Mouse (Mus musculus): ENCODE results near the gene Retnlb. TPM values are rescaled to one million over a fixed set of nuclear protein-coding genes. Genes with fewer than 3 reads are reported as not detected.

The Retnlb gene
- polyA plus RNA-seq, 1 experiment from 2014 or later: not detected

- H3K4me2 ChIP-seq (replicated peaks; ENCODE audit: low read depth): no peak overlapping the region
- WGBS: 40% methylated on average over 3 of the region's 3 CpGs
- H3K36me3 ChIP-seq (ENCODE audit: control insufficient read depth, insufficient read depth, low read length): no peaks in the 10 kb centered on the region
- H3K9ac ChIP-seq (ENCODE audit: low read length): no peak overlapping the region
- no peaks in the 10 kb centered on the region for H3K9me3 ChIP-seq (ENCODE audit: control insufficient read depth, low read length)
- ATAC-seq (ENCODE audit: low FRiP score, low TSS enrichment) (no peak), DNase-seq (ENCODE audit: low spot score) (no peak)
- H3K27me3 ChIP-seq (ENCODE audit: control insufficient read depth, insufficient read depth, low read length): no peaks in the 10 kb centered on the region
- H3K4me1 ChIP-seq (replicated peaks; ENCODE audit: control insufficient read depth, insufficient read depth): no peaks in the 10 kb centered on the region
- no peak for TF ChIP-seq EP300 (optimal IDR thresholded peaks at IDR 0.05)
- no peak overlapping the region for H3K4me3 ChIP-seq (ENCODE audit: low read depth, low read length)
- H3K27ac ChIP-seq (replicated peaks): no peak overlapping the region
Measured at GRCm38 (mm10) chr16:48798285-48798684, 18.4 kb upstream of the Retnlb start.

- H3K4me1 ChIP-seq (replicated peaks; ENCODE audit: control insufficient read depth, insufficient read depth): no peaks in the 10 kb centered on the region
- ATAC-seq (ENCODE audit: low FRiP score, low TSS enrichment): no peak
- no peak overlapping the region for H3K9ac ChIP-seq (ENCODE audit: low read length)
- no peak for TF ChIP-seq EP300 (optimal IDR thresholded peaks at IDR 0.05)
- TF ChIP-seq CTCF (IDR thresholded peaks at IDR 0.05; ENCODE audit: low read depth): no peak
- H3K27me3 ChIP-seq (ENCODE audit: control insufficient read depth, insufficient read depth, low read length): no peaks in the 10 kb centered on the region
- no peak for DNase-seq (ENCODE audit: low spot score)
- no peak overlapping the region for H3K4me3 ChIP-seq (ENCODE audit: low read depth, low read length)
- H3K4me2 ChIP-seq (replicated peaks; ENCODE audit: low read depth): no peak overlapping the region
- no peaks in the 10 kb centered on the region for H3K9me3 ChIP-seq (ENCODE audit: control insufficient read depth, low read length)
- H3K27ac ChIP-seq (replicated peaks): no peak overlapping the region
- 84% methylated on average over 3 of the region's 3 CpGs for WGBS
- H3K36me3 ChIP-seq (ENCODE audit: control insufficient read depth, insufficient read depth, low read length): no peaks in the 10 kb centered on the region
Measured at GRCm38 (mm10) chr16:48799470-48799869, 17.2 kb upstream of the Retnlb start.

GRCm38 (mm10) chr16:48800906-48801305 lies 15.8 kb upstream of the Retnlb start:
- no peaks in the 10 kb centered on the region for H3K9me3 ChIP-seq (ENCODE audit: control insufficient read depth, low read length)
- H3K4me1 ChIP-seq (replicated peaks; ENCODE audit: control insufficient read depth, insufficient read depth): no peaks in the 10 kb centered on the region
- no peaks in the 10 kb centered on the region for H3K27me3 ChIP-seq (ENCODE audit: control insufficient read depth, insufficient read depth, low read length)
- no peak overlapping the region for H3K9ac ChIP-seq (ENCODE audit: low read length)
- no peak overlapping the region for H3K4me2 ChIP-seq (replicated peaks; ENCODE audit: low read depth)
- no peaks in the 10 kb centered on the region for H3K36me3 ChIP-seq (ENCODE audit: control insufficient read depth, insufficient read depth, low read length)
- DNase-seq (ENCODE audit: low spot score) (no peak), ATAC-seq (ENCODE audit: low FRiP score, low TSS enrichment) (no peak)
- 84% methylated on average over 2 of the region's 2 CpGs for WGBS
- no peak overlapping the region for H3K4me3 ChIP-seq (ENCODE audit: low read depth, low read length)
- TF ChIP-seq EP300 (optimal IDR thresholded peaks at IDR 0.05) (no peak), CTCF (IDR thresholded peaks at IDR 0.05; ENCODE audit: low read depth) (no peak)
- no peak overlapping the region for H3K27ac ChIP-seq (replicated peaks)

GRCm38 (mm10) chr16:48805412-48805811 lies 11.2 kb upstream of the Retnlb start:
- TF ChIP-seq EP300 (optimal IDR thresholded peaks at IDR 0.05) (no peak), CTCF (IDR thresholded peaks at IDR 0.05; ENCODE audit: low read depth) (no peak)
- no peaks in the 10 kb centered on the region for H3K36me3 ChIP-seq (ENCODE audit: control insufficient read depth, insufficient read depth, low read length)
- DNase-seq (ENCODE audit: low spot score): no peak
- no peaks in the 10 kb centered on the region for H3K4me1 ChIP-seq (replicated peaks; ENCODE audit: control insufficient read depth, insufficient read depth)
- H3K9me3 ChIP-seq (ENCODE audit: control insufficient read depth, low read length): no peaks in the 10 kb centered on the region
- H3K4me3 ChIP-seq (ENCODE audit: low read depth, low read length): no peak overlapping the region
- ATAC-seq (ENCODE audit: low FRiP score, low TSS enrichment): no peak
- H3K9ac ChIP-seq (ENCODE audit: low read length): no peak overlapping the region
- H3K27ac ChIP-seq (replicated peaks): no peak overlapping the region
- no peak overlapping the region for H3K4me2 ChIP-seq (replicated peaks; ENCODE audit: low read depth)
- WGBS: 86% methylated on average over 1 of the region's 1 CpGs
- no peaks in the 10 kb centered on the region for H3K27me3 ChIP-seq (ENCODE audit: control insufficient read depth, insufficient read depth, low read length)

GRCm38 (mm10) chr16:48806521-48806920 lies 10.1 kb upstream of the Retnlb start:
- Histone ChIP-seq H3K9ac (ENCODE audit: low read length) (no peak overlapping the region), H3K4me1 (replicated peaks; ENCODE audit: control insufficient read depth, insufficient read depth) (no peaks in the 10 kb centered on the region), H3K4me2 (replicated peaks; ENCODE audit: low read depth) (no peak overlapping the region), H3K4me3 (ENCODE audit: low read depth, low read length) (no peak overlapping the region), H3K27me3 (ENCODE audit: control insufficient read depth, insufficient read depth, low read length) (no peaks in the 10 kb centered on the region), H3K27ac (replicated peaks) (no peak overlapping the region), H3K9me3 (ENCODE audit: control insufficient read depth, low read length) (no peaks in the 10 kb centered on the region), H3K36me3 (ENCODE audit: control insufficient read depth, insufficient read depth, low read length) (no peaks in the 10 kb centered on the region)
- DNase-seq (ENCODE audit: low spot score) (no peak), ATAC-seq (ENCODE audit: low FRiP score, low TSS enrichment) (no peak)
- no peak for TF ChIP-seq EP300 (optimal IDR thresholded peaks at IDR 0.05)
- WGBS: 82% methylated on average over 1 of the region's 1 CpGs

GRCm38 (mm10) chr16:48809374-48809773 lies 7.3 kb upstream of the Retnlb start:
- no peak overlapping the region for H3K27ac ChIP-seq (replicated peaks)
- H3K27me3 ChIP-seq (ENCODE audit: control insufficient read depth, insufficient read depth, low read length): no peaks in the 10 kb centered on the region
- H3K4me2 ChIP-seq (replicated peaks; ENCODE audit: low read depth): no peak overlapping the region
- WGBS: 52% methylated on average over 2 of the region's 2 CpGs
- ATAC-seq (ENCODE audit: low FRiP score, low TSS enrichment) (no peak), DNase-seq (ENCODE audit: low spot score) (no peak)
- H3K4me3 ChIP-seq (ENCODE audit: low read depth, low read length): no peak overlapping the region
- no peaks in the 10 kb centered on the region for H3K36me3 ChIP-seq (ENCODE audit: control insufficient read depth, insufficient read depth, low read length)
- no peaks in the 10 kb centered on the region for H3K9me3 ChIP-seq (ENCODE audit: control insufficient read depth, low read length)
- H3K4me1 ChIP-seq (replicated peaks; ENCODE audit: control insufficient read depth, insufficient read depth): no peaks in the 10 kb centered on the region
- H3K9ac ChIP-seq (ENCODE audit: low read length): no peak overlapping the region
- peak; percentile 39; the same call in 1 of the 2 replicates for TF ChIP-seq CTCF (IDR thresholded peaks at IDR 0.05; ENCODE audit: low read depth)
- no peak for TF ChIP-seq EP300 (optimal IDR thresholded peaks at IDR 0.05)
